Comparison of ENCODE assay signal across 15 mouse cellular contexts in genomic region chr7:46035468-46035867, GRCm38 (mm10). TPM values are rescaled to one million over a fixed set of nuclear protein-coding genes. Genes with fewer than 3 reads are reported as not detected.
DNase-seq lines count a peak whose midpoint lies in the region; ATAC-seq and TF ChIP-seq lines count a peak whose summit lies in the region.
"Had no signal": no experiment of that assay in that cellular context is flagged by ENCODE, and none has a peak within 500 bp of the region (broad histone marks: within the 10 kb centered on the region; RNA-seq: fewer than 3 reads in every experiment).

No protein-coding gene starts in this region.

- H3K79me2 ChIP-seq in heart, adult 2 months (replicated peaks; ENCODE audit: control insufficient read depth, insufficient read depth, low read length), result peaks cover 2% of the 10 kb centered on the region

- H3K9ac ChIP-seq in heart, embryonic 13.5 days, result peak overlapping the region; percentile 25; the same call in 1 of the 2 replicates
- H3K9ac ChIP-seq in heart, adult 2 months (ENCODE audit: low read depth, low read length), result no peak overlapping the region
- H3K9ac ChIP-seq in liver, embryonic 15.5 days, result no peak overlapping the region

- DNase-seq in heart, adult 2 months, result no peak
- peak; percentile 51 for DNase-seq in 416B (ENCODE audit: low read depth)
- DNase-seq in right cerebral cortex, postnatal 25 days, result no peak
- no peak for DNase-seq in retina, embryonic 14.5 days (ENCODE audit: low spot score)
- DNase-seq in heart, adult 8-10 months (ENCODE audit: low spot score), result no peak
- DNase-seq: adrenal gland, adult 8-10 months; cerebellum, adult 9-10 months; kidney, adult 11 months; kidney, postnatal 25 days; lung, postnatal 36 days had no signal

- no peak for TF ChIP-seq EP300 in heart, adult 2 months (IDR thresholded peaks at IDR 0.05; ENCODE audit: insufficient read depth, low read depth, low read length)

- intact Hi-C loops in heart, adult 2 months (cut with DNase I), result loop anchor here (10.0 kb wide), 1 partner anchor 201 kb away; the partner anchor contains the start of gene Grwd1

- H3K9me3 ChIP-seq in heart, embryonic 13.5 days, result no peaks in the 10 kb centered on the region
- H3K9me3 ChIP-seq in liver, embryonic 15.5 days (replicated peaks), result no peaks in the 10 kb centered on the region

- peaks cover 18% of the 10 kb centered on the region for H3K4me1 ChIP-seq in heart, embryonic 13.5 days
- peaks cover 5% of the 10 kb centered on the region; the same call in 1 of the 2 replicates for H3K4me1 ChIP-seq in heart, adult 2 months (ENCODE audit: control insufficient read depth, insufficient read depth, low read length)
- H3K4me1 ChIP-seq in liver, embryonic 15.5 days (replicated peaks), result peaks cover 47% of the 10 kb centered on the region

- peaks cover 30% of the 10 kb centered on the region for H3K36me3 ChIP-seq in heart, embryonic 13.5 days
- H3K36me3 ChIP-seq in heart, adult 2 months (ENCODE audit: control insufficient read depth, insufficient read depth, low read length), result no peaks in the 10 kb centered on the region
- peaks cover 32% of the 10 kb centered on the region for H3K36me3 ChIP-seq in liver, embryonic 15.5 days (replicated peaks)

- no peak for TF ChIP-seq CTCF in heart, adult 2 months (IDR thresholded peaks at IDR 0.05)

- H3K27me3 ChIP-seq in heart, embryonic 13.5 days (replicated peaks), result no peaks in the 10 kb centered on the region; the same call in 1 of the 2 replicates
- H3K27me3 ChIP-seq in heart, adult 2 months (ENCODE audit: control insufficient read depth, insufficient read depth, low read length), result no peaks in the 10 kb centered on the region
- H3K27me3 ChIP-seq in liver, embryonic 15.5 days, result no peaks in the 10 kb centered on the region

- no peak for ATAC-seq in heart, embryonic 13.5 days (ENCODE audit: extremely low read depth, insufficient number of reproducible peaks, low FRiP score, low TSS enrichment)
- ATAC-seq in common myeloid progenitor, adult 5-6 weeks (replicated peaks; ENCODE audit: low read depth, poor library complexity, severe bottlenecking), result peak; percentile 42
- no peak for ATAC-seq in liver, embryonic 15.5 days (ENCODE audit: insufficient read depth)

- no peak overlapping the region for H3K4me2 ChIP-seq in heart, embryonic 13.5 days
- peak overlapping the region; percentile 94 for H3K4me2 ChIP-seq in liver, embryonic 15.5 days

- 58% methylated on average over 2 of the region's 2 CpGs for WGBS in heart, embryonic 13.5 days
- 50% methylated on average over 2 of the region's 2 CpGs for WGBS in heart, adult 2 months
- WGBS in liver, embryonic 15.5 days (ENCODE audit: insufficient replicate concordance), result 0% methylated on average over 2 of the region's 2 CpGs

- no peak overlapping the region for H3K4me3 ChIP-seq in heart, embryonic 13.5 days
- no peak overlapping the region for H3K4me3 ChIP-seq in heart, adult 2 months
- peak overlapping the region; percentile 80; the same call in 1 of the 2 replicates for H3K4me3 ChIP-seq in liver, embryonic 15.5 days (replicated peaks)

- no peak for TF ChIP-seq POLR2A in heart, adult 2 months (IDR thresholded peaks at IDR 0.05; ENCODE audit: insufficient read depth, low read depth, low read length)

- H3K27ac ChIP-seq in heart, embryonic 13.5 days (replicated peaks), result no peak overlapping the region
- H3K27ac ChIP-seq in heart, adult 2 months, result no peak overlapping the region
- H3K27ac ChIP-seq in liver, embryonic 15.5 days (replicated peaks), result no peak overlapping the region

RNA-seq across cellular contexts. Expression of gene Nomo1, which starts 2.0 kb away (rescaled TPM):
- 37.7 and 39.2 TPM in 2 replicates for polyA plus RNA-seq in heart, embryonic 13.5 days (2015; fragmentation: Nextera tagmentation; extraction: Ambion mirVana)
- total RNA-seq in heart, adult 2 months (2021), result 10 to 100 TPM; 88.1 to 91.7 TPM
- 49.1 and 65.2 TPM in 2 replicates for polyA plus RNA-seq in heart, adult 2 months (2012; rRNA removed)
- 53.2 and 72.1 TPM in 2 replicates for total RNA-seq in common myeloid progenitor, adult 5-6 weeks (2017)
- 22.5 and 24.0 TPM in 2 replicates for polyA plus RNA-seq in liver, embryonic 15.5 days (2015; fragmentation: Nextera tagmentation; extraction: Ambion mirVana)
- 100 to 1,000 TPM in 1 of 4 experiments, 10 to 100 TPM in 3; 87.3 to 107 (median 96.3) TPM for total RNA-seq in heart, adult 8-10 months (2022)

RNA-seq across cellular contexts. Expression of gene Abcc6, which starts 5.4 kb away (rescaled TPM):
- polyA plus RNA-seq in heart, embryonic 13.5 days (2015; fragmentation: Nextera tagmentation; extraction: Ambion mirVana), result 0.11 and 0.23 TPM in 2 replicates
- not detected for total RNA-seq in heart, adult 2 months (2021)
- polyA plus RNA-seq in heart, adult 2 months (2012; rRNA removed), result 0.14 TPM in 1 of 2 replicates, not detected in the other
- not detected in 2 replicates for total RNA-seq in common myeloid progenitor, adult 5-6 weeks (2017)
- 11.4 and 16.7 TPM in 2 replicates for polyA plus RNA-seq in liver, embryonic 15.5 days (2015; fragmentation: Nextera tagmentation; extraction: Ambion mirVana)
- total RNA-seq in heart, adult 8-10 months (2022), result not detected
- total RNA-seq: neutrophil, adult 5-6 weeks had no signal
- polyA plus RNA-seq: C2C12 had no signal
